Comparison of ENCODE assay signal across 13 mouse cellular contexts in genomic region chr9:32938857-32939256, GRCm38 (mm10).
"Had no signal": no experiment of that assay in that cellular context is flagged by ENCODE, and none has a peak within 500 bp of the region (broad histone marks: within the 10 kb centered on the region; RNA-seq: fewer than 3 reads in every experiment).

No protein-coding gene starts in this region.

- H3K36me3 ChIP-seq: kidney, embryonic 15.5 days; limb, embryonic 13.5 days; midbrain, embryonic 13.5 days; neural tube, embryonic 13.5 days had no signal

- H3K9ac ChIP-seq: kidney, embryonic 15.5 days; limb, embryonic 13.5 days; liver, embryonic 14.5 days; midbrain, embryonic 13.5 days; neural tube, embryonic 13.5 days had no signal

- H3K4me3 ChIP-seq: kidney, embryonic 15.5 days; limb, embryonic 13.5 days; midbrain, embryonic 13.5 days; myocyte; neural tube, embryonic 13.5 days had no signal

- DNase-seq: kidney, adult 18-20 months; kidney, postnatal 14 days; left cerebral cortex, postnatal 4 days; lung, adult 18-20 months; retina, postnatal 1 day; right cerebral cortex, postnatal 4 days; spleen, adult 18-20 months had no signal

- ATAC-seq: midbrain, embryonic 13.5 days had no signal

- H3K9me3 ChIP-seq: kidney, embryonic 15.5 days; limb, embryonic 13.5 days; midbrain, embryonic 13.5 days; neural tube, embryonic 13.5 days had no signal

- H3K4me2 ChIP-seq: kidney, embryonic 15.5 days; limb, embryonic 13.5 days; midbrain, embryonic 13.5 days; neural tube, embryonic 13.5 days had no signal

- H3K27me3 ChIP-seq: kidney, embryonic 15.5 days had no signal

- H3K27ac ChIP-seq: kidney, embryonic 15.5 days; limb, embryonic 13.5 days; liver, embryonic 14.5 days; midbrain, embryonic 13.5 days; neural tube, embryonic 13.5 days had no signal
